Mouse (Mus musculus): ENCODE measurements around the gene Rptor.

- TF ChIP-seq CTCF (IDR thresholded peaks at IDR 0.05; ENCODE audit: insufficient read depth, low read length) (no peak), POLR2A (IDR thresholded peaks at IDR 0.05; ENCODE audit: borderline replicate concordance, extremely low read depth, low read depth, low read length) (no peak)
Observed at GRCm38 (mm10) chr11:119791923-119792564, 189.3 kb downstream of the Rptor start.
